Mouse (Mus musculus) small intestine, adult 2 months (tissue): ENCODE data around the gene Btbd1.

Source experiments
- CTCF ChIP-seq: fragments of 200-500 bp; IDR thresholded peaks from 2 replicates; pipeline ENCODE4 v1.5.1; 2012; ENCODE audit warnings: low read depth, mild to moderate bottlenecking, control low read depth, inconsistent platforms, low read length, moderate library complexity, mixed read lengths; ENCODE audit not compliant: insufficient replicate concordance, insufficient read length; ENCODE audit errors: extremely low read depth
- POLR2A ChIP-seq: fragments of 200-500 bp; IDR thresholded peaks from 2 replicates; pipeline ENCODE4 v1.6.1; 2012; ENCODE audit warnings: low read depth, mild to moderate bottlenecking, control low read depth, inconsistent platforms, low read length, moderate library complexity

DNA sequence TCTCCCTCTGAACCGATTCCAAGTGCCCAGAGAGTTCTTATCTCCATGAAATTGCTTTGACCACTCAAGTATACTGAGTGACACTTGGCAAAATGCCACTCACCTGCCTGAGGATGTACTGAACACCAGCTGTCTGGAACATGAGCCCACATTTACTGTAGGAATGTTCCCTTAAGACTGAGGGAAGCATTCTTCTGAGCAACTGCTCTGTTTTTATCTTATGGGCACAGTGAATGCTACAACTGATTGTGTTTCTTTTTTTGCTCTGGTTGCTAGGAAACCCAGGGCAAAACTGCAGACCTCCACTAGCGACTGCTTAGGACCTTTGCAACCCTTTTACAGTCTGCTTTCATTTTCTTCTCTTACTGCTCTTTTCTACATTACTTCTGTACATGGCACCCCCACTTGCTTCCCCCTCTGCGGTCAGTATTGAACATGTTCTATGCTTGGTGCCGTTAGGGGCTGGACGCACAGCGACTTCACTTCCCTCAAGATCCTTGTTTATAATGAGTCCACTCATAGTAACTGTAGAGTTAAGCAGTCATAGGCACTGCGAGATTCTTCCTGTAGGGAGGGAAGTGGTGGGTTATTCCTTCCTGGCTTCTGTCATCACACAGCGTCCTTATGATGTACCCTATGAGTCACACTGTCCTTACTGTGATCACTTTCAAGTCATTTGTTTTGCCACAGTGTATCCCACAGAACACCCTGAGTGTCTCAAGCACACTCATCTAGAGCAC lies 25.5 kb upstream of the Btbd1 start:
- TF ChIP-seq POLR2A (no peak), CTCF (no peak)
